Mouse (Mus musculus) embryonic facial prominence, embryonic 11.5 days (tissue): ENCODE measurements around the gene Mcrip1. TPM values are rescaled to one million over a fixed set of nuclear protein-coding genes. Genes with fewer than 3 reads are reported as not detected.
"Not testable (repeated sequence)": the region's sequence is repeated elsewhere in the genome, so short reads cannot be mapped to it uniquely, and the experiment has no call there.

Source experiments
- ATAC-seq: fragments of 200-750 bp; cut with Nextera tagmentation; replicated peaks from 2 replicates; pipeline ENCODE4 v1.8.0; 2017; ENCODE audit warnings: low read depth; ENCODE audit not compliant: insufficient number of reproducible peaks, low FRiP score, low TSS enrichment
- DNase-seq: peaks from one replicate; pipeline ENCODE4 v3.0.0-alpha.2; 2015; ENCODE audit warnings: low spot score
- H3K27ac ChIP-seq: fragments of 300-500 bp; sonication (generic); replicated peaks from 2 replicates; pipeline ENCODE4 v1.5.1; 2014; ENCODE audit warnings: mild to moderate bottlenecking, low read depth, low read length, control low read depth
- H3K27me3 ChIP-seq: fragments of 300-500 bp; sonication (generic); 2 replicates; pipeline ENCODE4 v1.6.1; 2014; ENCODE audit warnings: mild to moderate bottlenecking, low read length, moderate library complexity, mixed read lengths; ENCODE audit not compliant: control insufficient read depth, insufficient read depth
- H3K36me3 ChIP-seq: fragments of 300-500 bp; sonication (generic); replicated peaks from 2 replicates; pipeline ENCODE4 v1.6.1; 2014; ENCODE audit warnings: low read depth, mild to moderate bottlenecking, low read length, moderate library complexity, mixed read lengths; ENCODE audit not compliant: control insufficient read depth, insufficient read depth
- H3K4me1 ChIP-seq: fragments of 300-500 bp; sonication (generic); 2 replicates; pipeline ENCODE4 v1.6.1; 2014; ENCODE audit warnings: low read length, mixed read lengths; ENCODE audit not compliant: control insufficient read depth, insufficient read depth
- H3K4me2 ChIP-seq: fragments of 300-500 bp; sonication (generic); 2 replicates; pipeline ENCODE4 v1.6.1; 2014; ENCODE audit warnings: low read depth, mild to moderate bottlenecking, control low read depth, low read length, moderate library complexity
- H3K4me3 ChIP-seq: fragments of 300-500 bp; sonication (generic); 2 replicates; pipeline ENCODE4 v1.5.1; 2014; ENCODE audit warnings: low read depth, low read length, control low read depth
- H3K9ac ChIP-seq: fragments of 300-500 bp; sonication (generic); replicated peaks from 2 replicates; pipeline ENCODE4 v1.6.1; 2014; ENCODE audit warnings: mild to moderate bottlenecking, control low read depth, low read length
- H3K9me3 ChIP-seq: fragments of 300-500 bp; sonication (generic); replicated peaks from 2 replicates; pipeline ENCODE4 v1.6.1; 2016; ENCODE audit warnings: mild to moderate bottlenecking, low read length, inconsistent platforms, mixed read lengths; ENCODE audit not compliant: control insufficient read depth
- WGBS: fragments of 180-500 bp; shearing (Covaris S2); extraction: QIAGEN DNeasy Blood & Tissue Kit; methylation state at CpG from one replicate; pipeline ENCODE4 v1.1.7; 2014; 5-methylcytosine and 5-hydroxymethylcytosine counted together
- polyA plus RNA-seq: library from polyadenylated mRNA; unstranded; fragments of >200 nt; fragmentation: Nextera tagmentation; extraction: Ambion mirVana; gene quantifications from 2 replicates; pipeline ENCODE4 v1.2.1, GENCODE M21; 2014

The Mcrip1 gene
- polyA plus RNA-seq, 1 experiment from 2014 or later = 223 TPM

DNA sequence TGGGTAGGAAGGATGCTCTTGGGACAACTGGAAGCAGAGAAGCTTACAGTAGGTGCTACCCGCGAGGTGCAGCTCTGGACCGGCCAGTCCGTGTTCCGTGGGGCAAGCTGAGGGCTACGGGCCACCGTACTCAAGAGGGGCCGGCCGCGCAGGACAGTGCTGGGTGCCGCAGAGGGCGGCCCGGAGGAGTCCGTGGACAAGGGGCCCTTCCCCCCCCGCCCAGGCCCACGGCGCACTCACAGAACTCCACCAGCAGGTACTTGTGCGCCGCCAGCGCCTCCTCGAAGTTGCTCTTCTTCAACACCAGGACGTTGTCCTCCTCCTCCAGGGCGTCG, 22.9 kb upstream of the Mcrip1 start:
- Histone ChIP-seq H3K27ac (peak overlapping the region; percentile 88; the same call in 1 of the 2 replicates), H3K4me2 (peak overlapping the region; percentile 81), H3K9me3 (no peaks in the 10 kb centered on the region), H3K4me1 (peaks cover 3% of the 10 kb centered on the region), H3K4me3 (peak overlapping the region; percentile 78), H3K9ac (peak overlapping the region; percentile 84), H3K27me3 (no peaks in the 10 kb centered on the region), H3K36me3 (peaks cover 19% of the 10 kb centered on the region)
- ATAC-seq (peak; percentile 44; the same call in 1 of the 2 replicates), DNase-seq (no peak)
- under 1% methylated on average over 23 of the region's 24 CpGs for WGBS

DNA sequence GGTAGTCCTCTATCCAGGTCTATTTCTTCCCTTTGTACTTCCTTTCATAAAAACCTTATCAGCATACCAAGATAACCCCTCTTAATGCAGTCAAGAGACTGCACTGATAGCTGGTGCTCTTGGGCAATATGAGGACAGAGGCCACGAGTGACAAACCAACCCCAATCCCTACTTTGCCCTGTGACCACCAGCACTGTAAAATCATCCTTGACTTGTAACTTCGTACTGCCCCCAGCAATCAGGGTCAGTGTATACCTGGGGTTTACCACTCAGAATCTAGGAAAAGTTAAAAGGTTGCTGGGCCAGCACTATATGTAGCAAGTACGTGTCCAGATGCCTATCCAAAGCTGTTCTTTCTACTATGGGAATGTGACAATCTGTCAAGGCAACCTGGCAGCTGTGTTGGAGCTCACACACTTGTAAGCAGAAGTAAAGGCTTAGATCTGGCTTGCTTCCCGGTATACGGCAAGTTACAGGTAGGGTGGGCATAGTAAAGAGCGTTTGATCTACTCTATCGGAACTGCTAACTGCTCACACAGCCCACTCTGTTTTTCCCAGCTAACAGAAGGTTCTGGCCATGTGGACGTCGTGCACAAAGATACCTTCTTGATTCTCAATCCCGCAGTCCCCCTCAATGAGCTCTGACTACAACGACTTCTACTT, 22.4 kb upstream of the Mcrip1 start:
- H3K27ac ChIP-seq = 0 out of 2 replicates have a peak overlapping the region, but pooled peaks have one; percentile 88
- H3K9me3 ChIP-seq = no peaks in the 10 kb centered on the region
- DNase-seq = no peak
- H3K4me3 ChIP-seq = peak overlapping the region; percentile 78
- 17% methylated on average over 11 of the region's 11 CpGs for WGBS
- peak overlapping the region; percentile 81 for H3K4me2 ChIP-seq
- H3K4me1 ChIP-seq = peaks cover 3% of the 10 kb centered on the region
- no peaks in the 10 kb centered on the region for H3K27me3 ChIP-seq
- peak overlapping the region; percentile 84 for H3K9ac ChIP-seq
- no peak for ATAC-seq
- peaks cover 19% of the 10 kb centered on the region for H3K36me3 ChIP-seq

DNA sequence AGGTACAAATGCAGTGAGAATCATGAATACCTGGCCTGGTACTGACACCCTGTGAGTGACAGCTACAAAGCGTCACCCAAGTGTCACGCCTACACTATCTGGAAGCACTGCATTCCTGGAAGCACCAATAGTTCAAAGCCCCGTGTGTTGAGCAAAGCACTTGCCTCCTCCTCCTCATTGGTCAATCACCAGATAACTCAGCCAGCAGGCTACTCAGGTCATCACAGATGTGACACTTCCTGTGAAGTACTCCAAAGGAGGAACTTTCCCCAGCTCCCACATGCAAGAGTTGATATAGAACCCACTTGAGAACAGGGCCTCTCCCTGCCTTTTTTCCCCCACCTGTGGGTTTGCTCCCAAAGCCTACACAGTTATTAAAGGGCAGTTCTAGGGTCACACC, 21.6 kb upstream of the Mcrip1 start:
- 90% methylated on average over 3 of the region's 3 CpGs for WGBS
- H3K4me2 ChIP-seq = peak overlapping the region; percentile 81
- H3K9me3 ChIP-seq = no peaks in the 10 kb centered on the region
- H3K36me3 ChIP-seq = peaks cover 23% of the 10 kb centered on the region
- H3K27me3 ChIP-seq = no peaks in the 10 kb centered on the region
- peak overlapping the region; percentile 84 for H3K9ac ChIP-seq
- no peak for DNase-seq
- no peak for ATAC-seq
- H3K4me1 ChIP-seq = peaks cover 3% of the 10 kb centered on the region
- H3K27ac ChIP-seq = no peak overlapping the region
- H3K4me3 ChIP-seq = peak overlapping the region; percentile 78

DNA sequence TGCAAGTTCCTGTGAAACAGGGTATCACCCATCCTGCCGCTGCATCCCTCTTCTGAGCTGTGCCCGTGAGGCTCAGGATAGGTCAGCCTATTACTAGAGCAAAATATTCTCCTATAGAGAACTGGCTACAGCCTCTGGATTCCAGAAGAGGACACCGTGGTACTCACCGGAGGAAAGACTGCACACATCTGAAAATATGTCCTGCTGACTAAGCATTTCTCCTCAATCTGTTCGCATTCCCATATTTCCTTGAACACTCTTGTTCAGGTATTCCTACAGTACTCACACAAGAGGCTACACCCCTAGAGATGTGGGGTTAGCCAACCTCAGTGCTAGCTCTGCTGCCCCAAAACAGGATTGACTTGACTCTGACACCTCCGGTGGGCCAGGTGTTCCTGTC, 18.8 kb upstream of the Mcrip1 start:
- peaks cover 37% of the 10 kb centered on the region for H3K36me3 ChIP-seq
- peaks cover 3% of the 10 kb centered on the region for H3K4me1 ChIP-seq
- ATAC-seq = no peak
- no peak overlapping the region for H3K27ac ChIP-seq
- whole genome bisulfite sequencing = 94% methylated on average over 6 of the region's 6 CpGs
- H3K4me2 ChIP-seq = no peak overlapping the region
- H3K9me3 ChIP-seq = no peaks in the 10 kb centered on the region
- no peak overlapping the region for H3K9ac ChIP-seq
- no peak overlapping the region for H3K4me3 ChIP-seq
- DNase-seq = no peak
- no peaks in the 10 kb centered on the region for H3K27me3 ChIP-seq

DNA sequence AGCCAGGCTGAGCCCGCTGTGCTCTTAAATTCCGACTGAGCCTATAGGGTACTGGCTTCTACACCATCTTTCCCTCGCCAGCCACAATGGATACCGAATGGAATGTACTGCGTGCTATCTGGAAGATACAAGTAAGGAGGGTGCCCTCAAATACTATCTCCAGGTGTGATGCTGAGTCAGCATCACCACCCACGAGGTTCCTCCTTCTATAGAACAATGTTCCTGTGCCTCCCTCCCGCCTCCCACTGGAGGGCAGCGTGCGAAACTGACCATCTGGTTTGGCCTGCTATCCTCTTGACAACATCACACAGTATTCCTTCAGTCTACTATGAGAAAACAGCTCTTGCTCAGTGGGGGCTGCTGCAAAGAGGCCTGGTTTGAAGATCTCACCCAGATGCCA, 15.6 kb upstream of the Mcrip1 start:
- H3K9me3 ChIP-seq = no peaks in the 10 kb centered on the region
- DNase-seq (no peak), ATAC-seq (no peak)
- 89% methylated on average over 9 of the region's 9 CpGs for WGBS
- no peak overlapping the region for H3K27ac ChIP-seq
- H3K4me2 ChIP-seq = no peak overlapping the region
- no peaks in the 10 kb centered on the region for H3K27me3 ChIP-seq
- peaks cover 49% of the 10 kb centered on the region for H3K36me3 ChIP-seq
- no peak overlapping the region for H3K9ac ChIP-seq
- H3K4me1 ChIP-seq = no peaks in the 10 kb centered on the region
- no peak overlapping the region for H3K4me3 ChIP-seq

DNA sequence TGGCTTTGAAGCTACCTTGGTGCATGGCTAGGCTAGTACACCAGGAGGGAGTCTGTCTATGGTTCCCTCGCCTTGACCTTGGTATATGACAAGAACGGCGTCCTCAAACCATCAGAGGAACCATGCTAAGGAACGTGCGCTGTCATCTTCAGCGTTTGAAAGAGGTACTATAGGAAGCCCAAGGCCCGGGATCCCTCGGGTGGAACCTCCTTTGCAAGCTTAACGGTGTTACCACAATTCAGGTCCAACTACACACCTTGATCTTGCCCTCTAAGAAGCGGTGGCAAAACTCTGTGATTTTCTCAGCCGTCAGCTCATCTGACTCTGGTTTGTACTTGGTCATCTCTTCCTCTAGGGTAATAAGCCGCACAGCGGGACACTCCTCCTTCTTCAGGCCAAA, 13.4 kb upstream of the Mcrip1 start:
- 94% methylated on average over 13 of the region's 13 CpGs for WGBS
- H3K36me3 ChIP-seq = peaks cover 46% of the 10 kb centered on the region
- H3K4me2 ChIP-seq = no peak overlapping the region
- no peak overlapping the region for H3K4me3 ChIP-seq
- no peak overlapping the region for H3K9ac ChIP-seq
- no peak overlapping the region for H3K27ac ChIP-seq
- H3K27me3 ChIP-seq = no peaks in the 10 kb centered on the region
- H3K9me3 ChIP-seq = no peaks in the 10 kb centered on the region
- H3K4me1 ChIP-seq = no peaks in the 10 kb centered on the region
- ATAC-seq (no peak), DNase-seq (no peak)

DNA sequence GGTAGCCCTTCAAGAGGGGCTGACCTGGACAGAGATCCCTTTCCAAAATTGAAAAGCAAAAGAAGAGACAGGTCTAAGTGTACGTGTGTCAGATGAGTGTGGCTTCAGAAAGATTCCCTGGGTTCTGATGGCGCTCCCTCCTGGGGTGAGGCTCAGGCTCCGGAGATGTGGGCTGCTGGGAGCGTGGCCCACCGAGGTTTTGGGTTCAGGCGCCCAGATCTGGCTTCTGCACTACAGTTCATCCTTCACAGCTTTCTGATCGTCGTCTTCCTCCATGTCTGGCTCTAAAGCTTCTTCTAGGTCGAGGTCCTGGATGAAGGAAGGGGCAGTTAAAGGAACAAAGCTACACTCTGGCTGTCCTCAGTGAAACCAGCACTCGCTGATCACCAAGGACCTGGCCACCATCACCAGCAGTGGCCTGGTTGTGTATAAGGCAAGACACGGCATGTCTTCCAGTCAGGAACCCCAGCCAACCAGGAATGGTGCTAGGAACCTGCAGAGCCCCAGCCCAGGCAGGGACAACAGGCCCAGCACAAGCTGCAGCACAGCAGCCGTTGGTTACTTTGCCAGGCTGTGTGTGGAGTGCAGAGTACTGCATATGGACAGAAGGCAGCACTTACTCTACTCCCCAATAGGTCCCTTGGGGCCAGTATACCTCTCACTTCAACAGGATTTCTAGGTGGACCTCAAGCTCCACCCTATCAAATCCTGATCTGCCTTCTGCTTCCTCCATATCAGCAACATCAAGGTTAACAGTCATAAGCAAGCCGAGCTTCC, 11.6 kb upstream of the Mcrip1 start:
- Histone ChIP-seq H3K27me3 (no peaks in the 10 kb centered on the region), H3K27ac (no peak overlapping the region), H3K9ac (no peak overlapping the region), H3K36me3 (peaks cover 39% of the 10 kb centered on the region), H3K9me3 (no peaks in the 10 kb centered on the region), H3K4me2 (no peak overlapping the region), H3K4me1 (no peaks in the 10 kb centered on the region), H3K4me3 (no peak overlapping the region)
- ATAC-seq (no peak), DNase-seq (no peak)
- 94% methylated on average over 13 of the region's 13 CpGs for WGBS

DNA sequence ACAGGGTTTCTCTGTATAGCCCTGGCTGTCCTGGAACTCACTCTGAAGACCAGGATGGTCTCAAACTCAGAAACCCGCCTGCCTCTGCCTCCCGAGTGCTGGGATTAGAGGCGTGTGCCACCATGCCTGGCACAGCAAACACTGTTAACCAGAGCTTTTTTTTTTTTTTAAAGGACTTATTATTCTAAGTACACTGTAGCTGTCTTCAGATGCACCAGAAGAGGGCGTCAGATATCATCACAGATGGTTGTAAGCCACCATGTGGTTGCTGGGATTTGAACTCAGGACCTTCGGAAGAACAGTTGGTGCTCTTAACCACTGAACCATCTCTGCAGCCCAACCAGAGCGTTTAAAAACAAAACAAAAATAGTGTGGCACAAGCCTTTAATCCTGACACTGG, 9.3 kb upstream of the Mcrip1 start:
- not testable (repeated sequence) for H3K9me3 ChIP-seq, H3K27ac ChIP-seq, H3K27me3 ChIP-seq, DNase-seq, H3K4me2 ChIP-seq, ATAC-seq, H3K9ac ChIP-seq, H3K4me3 ChIP-seq, H3K4me1 ChIP-seq
- 88% methylated on average over 6 of the region's 6 CpGs for WGBS
- H3K36me3 ChIP-seq = peaks cover 27% of the 10 kb centered on the region
